Mouse (Mus musculus) c-Kit-positive CD71-positive TER-119-positive erythroid progenitor cells, embryonic 14.5 days (primary cell): ENCODE measurements around the gene Vmn1r155.
"Not testable (repeated sequence)": the region's sequence is repeated elsewhere in the genome, so short reads cannot be mapped to it uniquely, and the experiment has no call there.

Experiments used
- DNase-seq: peaks from one replicate; pipeline ENCODE4 v3.0.0-alpha.2; 2013; ENCODE audit warnings: low spot score

Vmn1r155 gene

DNA sequence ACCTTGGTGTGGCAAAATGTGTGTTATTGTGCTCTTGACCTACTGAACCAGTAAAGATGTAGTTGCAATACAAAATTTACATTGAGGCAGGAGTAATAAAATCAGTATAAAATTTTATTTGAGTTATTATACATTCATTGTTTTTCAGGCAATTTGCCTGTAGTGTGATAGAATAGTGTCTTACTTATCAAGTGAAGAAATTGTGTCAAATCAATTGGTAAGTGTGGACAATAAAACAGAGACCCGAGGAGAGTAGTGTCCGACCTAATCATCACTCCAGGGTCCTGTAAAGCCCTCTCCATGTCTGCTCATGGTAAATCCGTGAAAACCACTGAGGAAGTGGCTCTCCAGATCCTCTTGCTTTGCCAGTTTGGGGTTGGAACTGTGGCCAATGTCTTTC lies at the start of gene Vmn1r155:
Vmn1r155 (plus strand) TSS at position 301 of the 400 bp plus-strand sequence.
- not testable (repeated sequence) for DNase-seq

- not testable (repeated sequence) for DNase-seq
Measured at GRCm38 (mm10) chr7:22692217-22692616, 34.4 kb downstream of the Vmn1r155 start, which contains the start of gene Gm8693. Gene Gm8693 (minus strand): TSS chr7:22692317.
